Mouse (Mus musculus): ENCODE measurements around the gene Mmp9. TPM values are rescaled to one million over a fixed set of nuclear protein-coding genes. Genes with fewer than 3 reads are reported as not detected.

Gene Mmp9
- polyA plus RNA-seq (2014; fragmentation: Illumina TruSeq; extraction: RNeasy Lipid Tissue Mini Kit (QIAGEN cat#74804); ENCODE audit: low replicate concordance): 12.7 TPM

GRCm38 (mm10) chr2:164940140-164940830 lies at the start of gene Mmp9:
TSS of gene Mmp9 (plus strand) at chr2:164940780.

GRCm38 (mm10) chr2:164911086-164912048 lies 29.2 kb upstream of the Mmp9 start, which contains the start of gene Zfp335:
TSS of gene Zfp335 (minus strand) at chr2:164911757.

GRCm38 (mm10) chr2:164960716-164961441 lies 20.3 kb downstream of the Mmp9 start, which contains the start of gene Slc12a5:
TSS of gene Slc12a5 (plus strand) at chr2:164960802.

Other genes with a start within 250 kb of the Mmp9 start
- gene Spint4, start 242.3 kb upstream of the Mmp9 start, polyA plus RNA-seq (2014; fragmentation: Illumina TruSeq; extraction: RNeasy Lipid Tissue Mini Kit (QIAGEN cat#74804); ENCODE audit: low replicate concordance): not detected
- not detected for gene Spint5, start 225.5 kb upstream of the Mmp9 start, polyA plus RNA-seq (2014; fragmentation: Illumina TruSeq; extraction: RNeasy Lipid Tissue Mini Kit (QIAGEN cat#74804); ENCODE audit: low replicate concordance)
- 0.71 TPM for gene Wfdc3, start 194.8 kb upstream of the Mmp9 start, polyA plus RNA-seq (2014; fragmentation: Illumina TruSeq; extraction: RNeasy Lipid Tissue Mini Kit (QIAGEN cat#74804); ENCODE audit: low replicate concordance)
- 3.3 TPM for gene Dnttip1, start 194.8 kb upstream of the Mmp9 start, polyA plus RNA-seq (2014; fragmentation: Illumina TruSeq; extraction: RNeasy Lipid Tissue Mini Kit (QIAGEN cat#74804); ENCODE audit: low replicate concordance)
- 13.1 TPM for gene Ube2c, start 170.9 kb upstream of the Mmp9 start, polyA plus RNA-seq (2014; fragmentation: Illumina TruSeq; extraction: RNeasy Lipid Tissue Mini Kit (QIAGEN cat#74804); ENCODE audit: low replicate concordance)
- not detected for gene Tnnc2, start 160.8 kb upstream of the Mmp9 start, polyA plus RNA-seq (2014; fragmentation: Illumina TruSeq; extraction: RNeasy Lipid Tissue Mini Kit (QIAGEN cat#74804); ENCODE audit: low replicate concordance)
- 1.2 TPM for gene Snx21, start 155.0 kb upstream of the Mmp9 start, polyA plus RNA-seq (2014; fragmentation: Illumina TruSeq; extraction: RNeasy Lipid Tissue Mini Kit (QIAGEN cat#74804); ENCODE audit: low replicate concordance)
- 2.0 TPM for gene Acot8, start 135.9 kb upstream of the Mmp9 start, polyA plus RNA-seq (2014; fragmentation: Illumina TruSeq; extraction: RNeasy Lipid Tissue Mini Kit (QIAGEN cat#74804); ENCODE audit: low replicate concordance)
- gene Zswim3, start 135.7 kb upstream of the Mmp9 start, polyA plus RNA-seq (2014; fragmentation: Illumina TruSeq; extraction: RNeasy Lipid Tissue Mini Kit (QIAGEN cat#74804); ENCODE audit: low replicate concordance): 1.6 TPM
- gene Zswim1, start 118.1 kb upstream of the Mmp9 start, polyA plus RNA-seq (2014; fragmentation: Illumina TruSeq; extraction: RNeasy Lipid Tissue Mini Kit (QIAGEN cat#74804); ENCODE audit: low replicate concordance): 1.1 TPM
- gene Spata25, start 112.2 kb upstream of the Mmp9 start, polyA plus RNA-seq (2014; fragmentation: Illumina TruSeq; extraction: RNeasy Lipid Tissue Mini Kit (QIAGEN cat#74804); ENCODE audit: low replicate concordance): not detected
- 26.4 TPM for gene Ctsa, start 107.9 kb upstream of the Mmp9 start, polyA plus RNA-seq (2014; fragmentation: Illumina TruSeq; extraction: RNeasy Lipid Tissue Mini Kit (QIAGEN cat#74804); ENCODE audit: low replicate concordance)
- gene Neurl2, start 107.3 kb upstream of the Mmp9 start, polyA plus RNA-seq (2014; fragmentation: Illumina TruSeq; extraction: RNeasy Lipid Tissue Mini Kit (QIAGEN cat#74804); ENCODE audit: low replicate concordance): not detected
- 0.30 TPM for gene Pltp, start 83.1 kb upstream of the Mmp9 start, polyA plus RNA-seq (2014; fragmentation: Illumina TruSeq; extraction: RNeasy Lipid Tissue Mini Kit (QIAGEN cat#74804); ENCODE audit: low replicate concordance)
- gene Pcif1, start 61.5 kb upstream of the Mmp9 start, polyA plus RNA-seq (2014; fragmentation: Illumina TruSeq; extraction: RNeasy Lipid Tissue Mini Kit (QIAGEN cat#74804); ENCODE audit: low replicate concordance): 3.1 TPM
- 0.15 TPM for gene Zfp335, start 29.0 kb upstream of the Mmp9 start, polyA plus RNA-seq (2014; fragmentation: Illumina TruSeq; extraction: RNeasy Lipid Tissue Mini Kit (QIAGEN cat#74804); ENCODE audit: low replicate concordance)
- not detected for gene Slc12a5, start 20.0 kb downstream of the Mmp9 start, polyA plus RNA-seq (2014; fragmentation: Illumina TruSeq; extraction: RNeasy Lipid Tissue Mini Kit (QIAGEN cat#74804); ENCODE audit: low replicate concordance)
- gene Ncoa5, start 94.1 kb downstream of the Mmp9 start, polyA plus RNA-seq (2014; fragmentation: Illumina TruSeq; extraction: RNeasy Lipid Tissue Mini Kit (QIAGEN cat#74804); ENCODE audit: low replicate concordance): 5.7 TPM
- 0.89 TPM for gene Cd40, start 114.8 kb downstream of the Mmp9 start, polyA plus RNA-seq (2014; fragmentation: Illumina TruSeq; extraction: RNeasy Lipid Tissue Mini Kit (QIAGEN cat#74804); ENCODE audit: low replicate concordance)
- gene 1700025C18Rik, start 150.0 kb downstream of the Mmp9 start, polyA plus RNA-seq (2014; fragmentation: Illumina TruSeq; extraction: RNeasy Lipid Tissue Mini Kit (QIAGEN cat#74804); ENCODE audit: low replicate concordance): not detected

Data from small intestine, adult 10 weeks (tissue).